Mouse (Mus musculus) E14TG2a.4 (cell line): Measurements from ENCODE around the gene Rwdd2a.

Experiments
- CTCF ChIP-seq: conservative IDR thresholded peaks from 2 replicates; pipeline ENCODE4 v1.5.1; 2014; ENCODE audit warnings: low read length
- NANOG ChIP-seq: IDR thresholded peaks from 2 replicates; pipeline ENCODE4 v1.6.1; 2014; ENCODE audit warnings: borderline replicate concordance, low read length, mixed read lengths
- POU5F1 ChIP-seq: IDR thresholded peaks from 2 replicates; pipeline ENCODE4 v1.6.1; 2014; ENCODE audit warnings: low read length, borderline replicate concordance

GRCm38 (mm10) chr9:86624039-86624438 is 52.2 kb downstream of the Rwdd2a start:
- no peak for TF ChIP-seq CTCF
- TF ChIP-seq NANOG, result no peak
- no peak for TF ChIP-seq POU5F1
